8 mouse cellular contexts compared by ENCODE assay signal in genomic region chr7:19668947-19669721, GRCm38 (mm10). TPM values are rescaled to one million over a fixed set of nuclear protein-coding genes. Genes with fewer than 3 reads are reported as not detected.
A peak's percentile ranks its signal among the peaks of the same experiment; 100 is the strongest.
DNase-seq lines count a peak whose midpoint lies in the region; ATAC-seq lines count a peak whose summit lies in the region.

No protein-coding gene starts in this region.

- H3K9ac ChIP-seq in hindbrain, embryonic 16.5 days (ENCODE audit: low read depth, low read length): peak overlapping the region; percentile 31; the same call in 1 of the 2 replicates

- peak overlapping the region; percentile 72 for H3K27ac ChIP-seq in hindbrain, embryonic 16.5 days (ENCODE audit: low read depth, low read length)
- H3K27ac ChIP-seq in macrophage: peak overlapping the region; percentile 68

- no peaks in the 10 kb centered on the region for H3K36me3 ChIP-seq in hindbrain, embryonic 16.5 days (ENCODE audit: control insufficient read depth, insufficient read depth, low read length)
- no peaks in the 10 kb centered on the region for H3K36me3 ChIP-seq in macrophage (ENCODE audit: inconsistent target)

- peaks cover 7% of the 10 kb centered on the region for H3K79me2 ChIP-seq in macrophage (ENCODE audit: inconsistent target)

- H3K4me1 ChIP-seq in hindbrain, embryonic 16.5 days (ENCODE audit: control insufficient read depth, insufficient read depth, low read depth, low read length): peaks cover 8% of the 10 kb centered on the region

- DNase-seq in R1 (ENCODE audit: low read depth, low spot score): peak; percentile 95
- peak; percentile 89 to 96 for DNase-seq in cerebellum, postnatal 25 days
- peak; percentile 89 to 95 for DNase-seq in frontal cortex, postnatal 36 days (ENCODE audit: low spot score in 2 of 2)
- DNase-seq in left cerebral cortex, adult 18-20 months (ENCODE audit: low spot score in 2 of 2): peak; percentile 92 to 97
- peak; percentile 93 for DNase-seq in right cerebral cortex, adult 18-20 months
- peak; percentile 81 for DNase-seq in urinary bladder, postnatal 10 days (ENCODE audit: low spot score)

- H3K27me3 ChIP-seq in hindbrain, embryonic 16.5 days (replicated peaks; ENCODE audit: control insufficient read depth, insufficient read depth, low read length): no peaks in the 10 kb centered on the region

- ATAC-seq in hindbrain, embryonic 16.5 days: peak; percentile 79

- 5% methylated on average over 10 of the region's 10 CpGs for WGBS in hindbrain, embryonic 16.5 days
- 15% methylated on average over 10 of the region's 10 CpGs for WGBS in macrophage (ENCODE audit: missing documents)

- no peak overlapping the region for H3K4me3 ChIP-seq in hindbrain, embryonic 16.5 days (ENCODE audit: low read length)
- H3K4me3 ChIP-seq in macrophage (ENCODE audit: inconsistent target): no peak overlapping the region

- H3K4me2 ChIP-seq in hindbrain, embryonic 16.5 days (ENCODE audit: low read length): peak overlapping the region; percentile 39

- H3K9me3 ChIP-seq in hindbrain, embryonic 16.5 days (ENCODE audit: control insufficient read depth, low read length): no peaks in the 10 kb centered on the region

RNA-seq across cellular contexts. Expression of gene Clptm1, which starts 4.3 kb away (rescaled TPM):
- 138 and 140 TPM in 2 replicates for polyA plus RNA-seq in hindbrain, embryonic 16.5 days (2015; fragmentation: Nextera tagmentation; extraction: Ambion mirVana)
- 100 to 1,000 TPM; 151 to 152 TPM for total RNA-seq in left cerebral cortex, adult 18-20 months (2021)
- total RNA-seq in macrophage (2018; cell fraction: chromatin; rRNA removed): 10 to 100 TPM; 18.3 to 69.4 (median 43.8) TPM
- 100 to 1,000 TPM in 19 of 26 experiments, 10 to 100 TPM in 7; 75.5 to 147 (median 110) TPM for total RNA-seq in macrophage (2018; cell fraction: cytosol; rRNA removed)
- 100 to 1,000 TPM in 10 of 26 experiments, 10 to 100 TPM in 16; 49.4 to 161 (median 93.3) TPM for total RNA-seq in macrophage (2018; cell fraction: nucleus; rRNA removed)
- polyA plus RNA-seq in macrophage (2018): 90.5 to 113 TPM (median 108 TPM) in 3 replicates

RNA-seq across cellular contexts. Expression of gene Apoc2, which starts 8.6 kb away (rescaled TPM):
- not detected in 2 replicates for polyA plus RNA-seq in hindbrain, embryonic 16.5 days (2015; fragmentation: Nextera tagmentation; extraction: Ambion mirVana)
- total RNA-seq in left cerebral cortex, adult 18-20 months (2021): not detected
- 1 to 10 TPM in 11 of 26 experiments, not detected in 15; 1.3 to 3.4 (median 2.2) TPM for total RNA-seq in macrophage (2018; cell fraction: chromatin; rRNA removed)
- 10 to 100 TPM; 21.6 to 44.6 (median 31.8) TPM for total RNA-seq in macrophage (2018; cell fraction: cytosol; rRNA removed)
- 10 to 100 TPM in 4 of 26 experiments, 1 to 10 TPM in 22; 2.1 to 15.0 (median 5.5) TPM for total RNA-seq in macrophage (2018; cell fraction: nucleus; rRNA removed)
- polyA plus RNA-seq in macrophage (2018): 31.8 to 82.7 TPM (median 33.3 TPM) in 3 replicates

RNA-seq across cellular contexts. Expression of gene Gm44805, which starts 12.1 kb away (rescaled TPM):
- polyA plus RNA-seq in hindbrain, embryonic 16.5 days (2015; fragmentation: Nextera tagmentation; extraction: Ambion mirVana): not detected in 2 replicates
- total RNA-seq in left cerebral cortex, adult 18-20 months (2021): not detected
- 1 to 10 TPM in 1 of 26 experiments, not detected in 25; 2.2 TPM for total RNA-seq in macrophage (2018; cell fraction: chromatin; rRNA removed)
- 1 to 10 TPM in 1 of 26 experiments, under 1 TPM in 1, not detected in 24; 0.49 to 1.2 TPM for total RNA-seq in macrophage (2018; cell fraction: cytosol; rRNA removed)
- not detected for total RNA-seq in macrophage (2018; cell fraction: nucleus; rRNA removed)
- not detected in 3 replicates for polyA plus RNA-seq in macrophage (2018)

RNA-seq across cellular contexts. Expression of gene Apoc4, which starts 12.1 kb away (rescaled TPM):
- polyA plus RNA-seq in hindbrain, embryonic 16.5 days (2015; fragmentation: Nextera tagmentation; extraction: Ambion mirVana): not detected in 2 replicates
- total RNA-seq in left cerebral cortex, adult 18-20 months (2021): not detected
- total RNA-seq in macrophage (2018; cell fraction: chromatin; rRNA removed): under 1 TPM in 1 of 26 experiments, not detected in 25; 0.33 TPM
- 1 to 10 TPM in 1 of 26 experiments, under 1 TPM in 19, not detected in 6; 0.27 to 1.0 (median 0.52) TPM for total RNA-seq in macrophage (2018; cell fraction: cytosol; rRNA removed)
- total RNA-seq in macrophage (2018; cell fraction: nucleus; rRNA removed): not detected
- 1.1 TPM in 1 of 3 replicates, not detected in the others for polyA plus RNA-seq in macrophage (2018)

RNA-seq across cellular contexts. Expression of gene Apoc1, which starts 23.3 kb away (rescaled TPM):
- 1.4 and 3.1 TPM in 2 replicates for polyA plus RNA-seq in hindbrain, embryonic 16.5 days (2015; fragmentation: Nextera tagmentation; extraction: Ambion mirVana)
- 1 to 10 TPM; 3.9 to 5.3 TPM for total RNA-seq in left cerebral cortex, adult 18-20 months (2021)
- total RNA-seq in macrophage (2018; cell fraction: chromatin; rRNA removed): 1 to 10 TPM in 1 of 26 experiments, not detected in 25; 2.8 TPM
- total RNA-seq in macrophage (2018; cell fraction: cytosol; rRNA removed): 1 to 10 TPM in 25 of 26 experiments, under 1 TPM in 1; 0.93 to 9.2 (median 2.6) TPM
- total RNA-seq in macrophage (2018; cell fraction: nucleus; rRNA removed): 1 to 10 TPM in 8 of 26 experiments, not detected in 18; 1.8 to 6.1 (median 2.3) TPM
- polyA plus RNA-seq in macrophage (2018): 4.3 to 4.7 TPM (median 4.4 TPM) in 3 replicates

Comparison
In these comparisons a context has a peak if more than half of its experiments do, and no peak if none do; other contexts are left out.
1. RNA of gene Apoc2, which starts 8.6 kb away (polyA plus RNA-seq): 31.8 to 82.7 TPM in macrophage; not detected in hindbrain, embryonic 16.5 days; every median in the first group is over 10 times any median in the second.
2. Peak in every context shown above with its lines, with median percentiles within 50 percentile points of each other: DNase-seq.